Mouse (Mus musculus): ENCODE measurements around the gene Lingo1.

Lingo1 gene

GRCm38 (mm10) chr9:56678929-56679681, 117.2 kb downstream of the Lingo1 start:
- DNase-seq (ENCODE audit: low read depth): no peak

DNA sequence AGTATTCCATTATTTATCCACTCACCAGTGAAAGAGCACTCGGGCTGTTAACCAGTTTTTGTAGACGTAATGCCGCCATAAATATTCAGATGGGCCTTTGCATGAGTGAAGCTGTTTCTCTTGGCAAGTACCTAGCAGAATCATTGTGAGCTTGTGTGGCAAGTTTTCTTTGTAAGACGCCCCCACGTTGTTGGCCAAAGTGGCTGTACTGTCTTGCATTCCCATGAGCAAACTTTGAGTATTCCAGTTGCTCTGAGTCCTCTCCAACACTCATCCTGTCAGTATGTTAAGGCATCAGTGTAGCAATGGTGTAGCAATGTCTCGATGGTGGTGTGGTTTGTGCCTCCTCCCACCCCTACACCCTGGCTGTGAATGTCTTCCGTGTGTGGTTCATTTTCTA, 120.6 kb downstream of the Lingo1 start:
- DNase-seq (ENCODE audit: low read depth): no peak

DNA sequence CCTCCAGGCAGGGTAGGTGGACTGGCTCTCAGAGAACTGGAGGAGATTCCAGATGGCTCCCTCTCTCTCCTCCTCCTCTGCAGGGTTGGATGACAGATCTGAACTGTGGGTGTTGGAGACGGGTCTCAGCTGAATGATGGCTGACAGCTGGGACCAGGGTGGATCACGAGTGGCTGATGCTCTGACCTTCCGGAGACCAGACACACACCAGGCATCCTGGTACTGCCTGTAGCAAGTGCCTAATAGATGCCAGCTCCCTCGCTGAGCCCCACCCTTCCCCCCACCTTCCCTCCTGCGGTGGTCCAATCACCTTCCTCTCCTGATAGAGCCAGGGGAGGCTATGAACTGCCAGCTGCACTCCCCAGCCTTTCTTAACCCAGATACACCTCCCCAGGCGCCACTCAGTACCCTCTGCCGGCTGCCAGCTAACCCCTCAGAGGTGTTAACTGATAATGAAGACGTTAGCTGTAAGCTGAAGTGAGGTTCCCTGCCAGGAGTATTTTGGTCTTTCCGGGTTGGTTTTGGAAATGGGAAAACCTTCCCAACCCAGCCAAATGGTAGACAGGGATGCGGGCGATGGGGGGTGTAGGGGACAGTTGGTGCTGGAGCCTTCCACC, 126.6 kb downstream of the Lingo1 start:
- no peak for DNase-seq (ENCODE audit: low read depth)

DNA sequence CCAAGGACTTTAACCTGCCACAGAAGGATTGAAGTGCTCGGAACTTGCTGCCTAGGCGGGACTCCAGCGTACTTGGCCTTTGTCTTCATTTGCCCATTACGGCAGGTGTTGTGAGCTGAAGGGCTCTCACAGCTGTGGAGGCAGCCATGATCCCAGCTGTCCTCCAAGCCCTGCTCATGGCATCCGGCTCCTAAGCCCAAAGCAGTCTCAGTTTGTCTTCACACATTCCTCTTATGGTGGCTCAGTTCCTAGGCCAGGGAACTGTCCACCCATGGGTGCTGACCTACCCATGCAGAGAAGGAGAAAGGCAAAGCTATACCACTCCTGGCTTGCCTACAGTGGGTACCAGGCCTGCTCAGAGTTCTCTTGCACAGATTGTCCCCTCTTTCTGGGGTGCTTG, 132.1 kb downstream of the Lingo1 start:
- peak; percentile 13 for DNase-seq (ENCODE audit: low read depth)

DNA sequence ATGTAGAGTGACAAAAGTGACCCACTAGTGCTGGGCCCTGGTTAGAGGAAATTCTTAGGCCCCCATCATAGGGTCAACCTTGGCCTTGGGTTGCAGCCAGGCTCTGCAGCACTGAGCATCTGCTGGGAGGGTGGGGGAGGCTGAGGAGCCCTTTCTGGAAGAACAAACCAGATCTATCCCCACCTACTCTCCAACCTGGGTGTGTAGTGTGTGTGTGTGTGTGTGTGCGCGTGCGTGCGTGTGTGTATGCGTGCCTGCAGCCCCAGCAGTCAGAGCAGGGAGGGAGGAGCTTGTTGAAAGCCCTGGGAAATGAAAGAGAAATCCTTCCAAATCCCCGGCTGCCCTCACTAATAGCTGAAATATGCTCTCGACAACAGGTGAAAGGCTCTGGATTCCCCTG, 133.3 kb downstream of the Lingo1 start:
- no peak for DNase-seq (ENCODE audit: low read depth)

GRCm38 (mm10) chr9:56662405-56662804, 133.9 kb downstream of the Lingo1 start:
- no peak for DNase-seq (ENCODE audit: low read depth)

DNA sequence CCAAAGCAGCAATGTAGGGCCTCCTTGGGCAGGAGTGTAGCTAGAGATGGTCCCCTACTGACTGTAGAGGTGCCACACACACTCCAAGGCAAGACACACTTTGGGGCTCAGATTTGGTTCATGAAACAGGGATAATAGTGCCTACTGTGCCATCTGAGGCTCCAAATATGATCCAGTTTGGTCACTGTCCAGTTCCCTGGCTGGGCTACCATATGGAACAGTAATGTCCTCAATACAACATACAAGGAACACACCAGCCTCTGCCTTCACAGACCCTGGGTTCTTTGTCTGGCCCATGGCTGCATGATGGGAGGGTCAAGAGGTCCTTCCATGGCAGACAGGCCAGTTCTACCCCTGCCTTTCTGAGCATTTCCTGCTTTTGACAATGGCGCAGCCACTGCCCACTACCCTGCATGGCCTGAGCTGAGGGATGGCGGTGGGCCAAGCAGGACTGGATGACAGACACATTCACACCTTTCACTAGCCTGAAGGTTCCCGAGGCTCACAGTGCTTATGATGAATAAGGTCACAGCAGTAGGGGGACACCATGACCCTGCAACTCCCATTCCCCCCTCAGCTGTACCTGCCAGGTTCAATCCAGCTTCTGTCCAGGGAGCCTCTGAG, 134.9 kb downstream of the Lingo1 start:
- DNase-seq (ENCODE audit: low read depth): no peak

GRCm38 (mm10) chr9:56658580-56658979, 137.7 kb downstream of the Lingo1 start:
- DNase-seq (ENCODE audit: low read depth): no peak

GRCm38 (mm10) chr9:56657996-56658398, 138.3 kb downstream of the Lingo1 start:
- no peak for DNase-seq (ENCODE audit: low read depth)

DNA sequence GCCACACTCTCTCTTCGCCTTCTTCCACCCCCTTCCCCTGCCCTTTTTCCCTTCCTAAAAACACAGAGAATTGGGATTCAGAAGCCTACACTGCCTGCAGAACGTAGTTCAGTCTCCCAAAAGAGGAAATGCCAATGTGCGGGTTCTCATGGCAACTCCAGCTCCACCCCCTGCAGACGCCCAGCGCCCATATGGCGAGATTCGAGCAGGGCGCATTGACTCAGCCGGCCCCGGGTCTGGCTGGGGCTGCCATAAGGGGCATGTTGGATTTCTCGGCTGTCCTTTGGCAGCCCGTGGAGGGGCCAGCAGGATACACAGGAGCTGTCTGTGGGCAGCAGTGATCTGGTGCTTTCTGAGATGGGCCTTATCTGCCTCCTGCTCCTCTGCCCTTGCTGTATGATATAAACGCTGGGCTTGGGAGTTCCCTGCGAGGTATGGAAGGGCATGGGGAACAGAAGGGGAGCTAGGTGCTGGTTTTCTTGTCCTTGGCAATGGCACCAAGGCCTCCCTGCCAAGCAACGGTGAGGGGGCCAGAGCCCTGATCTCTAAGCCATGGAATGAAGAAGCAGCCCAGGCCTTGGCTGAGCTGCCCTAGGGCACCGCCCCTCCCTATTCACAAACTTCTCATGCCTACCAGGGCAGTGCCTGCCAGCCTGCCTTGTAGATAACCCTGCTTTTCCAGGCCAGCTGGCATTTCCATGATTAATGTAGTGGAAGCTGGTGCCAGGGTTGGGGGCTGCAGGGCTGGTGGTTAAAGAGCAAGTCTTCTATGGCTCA, 139.3 kb downstream of the Lingo1 start:
- no peak for DNase-seq (ENCODE audit: low read depth)

GRCm38 (mm10) chr9:56655167-56655566, 141.1 kb downstream of the Lingo1 start:
- DNase-seq (ENCODE audit: low read depth): peak; percentile 4

- no peak for DNase-seq (ENCODE audit: low read depth)
Measured at GRCm38 (mm10) chr9:56652551-56652950, 143.7 kb downstream of the Lingo1 start.

GRCm38 (mm10) chr9:56651586-56651985, 144.7 kb downstream of the Lingo1 start:
- DNase-seq (ENCODE audit: low read depth): no peak

GRCm38 (mm10) chr9:56646227-56647025, 149.8 kb downstream of the Lingo1 start:
- DNase-seq (ENCODE audit: low read depth): no peak

- no peak for DNase-seq (ENCODE audit: low read depth)
Measured at GRCm38 (mm10) chr9:56643474-56643873, 152.8 kb downstream of the Lingo1 start.

DNA sequence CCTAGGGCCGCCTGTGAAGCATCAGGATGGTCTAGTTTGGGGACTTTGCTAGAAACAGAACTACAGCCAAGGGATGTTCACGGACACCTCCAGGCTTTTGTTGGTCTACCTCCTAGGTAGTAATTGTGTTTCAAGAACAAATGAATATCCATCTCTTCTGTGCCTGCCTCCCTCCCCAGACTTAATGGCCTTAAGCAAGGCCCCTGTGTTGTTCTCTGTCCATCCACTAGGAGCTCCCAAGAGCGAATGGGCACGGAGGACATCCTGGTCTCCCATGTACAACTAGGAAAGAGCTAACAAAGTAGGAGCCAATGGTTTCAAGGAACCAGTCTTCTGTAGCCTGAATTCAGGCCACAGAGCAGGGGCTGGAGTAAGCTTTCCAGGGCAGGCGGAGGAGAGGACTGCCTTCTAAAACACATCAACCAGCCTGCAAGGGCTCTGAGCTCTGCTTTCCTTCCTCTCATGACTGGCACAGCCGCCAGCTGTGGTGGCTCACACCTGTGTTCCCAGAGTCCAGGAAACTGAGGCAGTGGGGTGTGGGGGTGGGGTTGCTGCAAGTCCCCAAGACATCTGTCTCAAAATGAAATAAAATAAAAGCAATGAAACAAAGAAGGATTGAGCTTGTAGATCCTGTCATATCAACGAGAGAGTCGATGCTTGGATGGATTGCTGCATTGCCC, 157.9 kb downstream of the Lingo1 start:
- DNase-seq (ENCODE audit: low read depth): peak; percentile 35

DNA sequence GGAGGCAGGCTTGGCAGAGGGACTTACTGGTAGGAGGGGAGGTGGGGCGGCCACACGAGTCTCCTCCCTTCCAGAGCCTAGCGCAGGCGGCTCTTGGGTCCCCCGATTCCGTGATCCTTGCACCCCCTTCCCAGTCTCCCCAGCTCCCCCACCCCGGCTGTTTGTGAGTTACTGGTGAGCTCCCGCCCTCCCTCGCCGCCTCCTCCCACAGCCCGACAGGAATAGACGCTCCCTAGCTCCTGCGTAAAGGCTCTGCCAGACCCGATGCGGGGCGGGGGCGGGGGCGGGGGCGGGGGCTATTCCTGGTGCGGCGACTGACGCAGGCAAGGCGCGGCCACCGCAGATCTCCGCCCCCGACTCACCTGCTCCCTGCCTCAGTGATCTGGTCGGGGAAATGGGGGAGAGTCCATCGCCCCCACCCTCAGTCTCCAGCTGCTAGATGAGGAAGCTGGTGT, 158.8 kb downstream of the Lingo1 start:
- no peak for DNase-seq (ENCODE audit: low read depth)

GRCm38 (mm10) chr9:56636766-56637402, 159.4 kb downstream of the Lingo1 start:
- no peak for DNase-seq (ENCODE audit: low read depth)

- peak; percentile 70 for DNase-seq (ENCODE audit: low read depth)
Measured at GRCm38 (mm10) chr9:56636214-56636613, 160.1 kb downstream of the Lingo1 start.

DNA sequence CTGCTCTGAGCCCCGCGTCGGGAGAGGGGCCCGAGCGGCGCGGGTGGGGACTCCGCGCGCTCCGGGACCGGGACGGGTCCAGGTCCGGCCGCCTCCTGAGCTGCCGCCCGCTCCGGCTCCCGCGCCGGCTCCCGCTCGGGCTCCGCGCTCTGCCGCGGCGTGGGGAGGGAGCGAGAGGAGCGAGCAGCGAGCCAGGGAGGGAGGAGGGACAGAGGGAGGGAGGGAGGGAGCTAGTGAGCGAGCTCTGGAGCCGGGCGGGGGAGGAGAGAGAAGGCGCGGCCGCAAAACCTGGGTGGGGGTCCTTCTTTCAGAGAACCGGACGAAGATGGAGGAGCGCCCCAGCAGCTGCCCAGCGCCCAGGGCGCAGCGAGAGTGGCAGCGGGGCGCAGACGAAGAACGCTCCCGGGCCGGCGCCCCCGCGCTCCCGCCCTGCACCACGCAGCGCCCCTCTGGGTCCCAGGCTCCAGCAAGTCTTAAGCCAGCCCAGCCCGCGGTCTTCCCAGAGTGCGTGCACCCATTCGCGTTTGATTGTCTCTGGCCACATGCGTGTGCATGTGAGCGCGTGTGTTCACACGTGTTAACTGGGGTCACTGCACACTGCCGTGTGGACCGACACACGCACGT, 160.7 kb downstream of the Lingo1 start:
- DNase-seq (ENCODE audit: low read depth): no peak
